Mouse (Mus musculus) liver, adult 2 months (tissue): ENCODE data around the gene Nudt3.

ENCODE experiments used
- CTCF ChIP-seq: fragments of 200-500 bp; IDR thresholded peaks from 2 replicates; pipeline ENCODE4 v1.5.1; 2011; ENCODE audit warnings: low read depth, low read length, control low read depth
- POLR2A ChIP-seq: fragments of 200-500 bp; IDR thresholded peaks from 2 replicates; pipeline ENCODE4 v1.6.1; 2011; ENCODE audit warnings: low read length, control low read depth; ENCODE audit not compliant: insufficient read depth; ENCODE audit errors: extremely low read depth

DNA sequence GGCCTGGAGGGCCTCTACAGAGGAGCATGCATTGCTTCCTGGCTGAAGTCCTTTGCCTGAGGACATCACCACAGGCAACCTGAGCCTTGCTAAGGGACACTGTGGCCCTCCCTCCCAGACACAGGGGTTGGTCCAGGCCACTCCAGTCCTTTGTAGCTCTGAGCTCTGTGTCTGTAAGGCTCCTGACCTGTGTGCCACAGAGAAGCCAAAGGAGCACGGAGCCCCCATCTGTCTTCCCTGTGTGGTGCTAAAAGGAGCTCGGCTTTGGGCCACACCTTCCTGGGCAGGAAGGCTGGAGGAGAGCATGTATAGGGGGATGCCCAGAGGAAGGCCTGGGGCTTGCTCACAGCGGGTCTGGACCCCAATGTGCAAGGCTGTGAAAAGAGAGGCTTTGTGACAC lies 81.3 kb downstream of the Nudt3 start:
- TF ChIP-seq POLR2A (no peak), CTCF (no peak)
